Mouse (Mus musculus) cerebellum, adult 8-10 months (tissue): Measurements from ENCODE around the gene Fhl2.
A peak's percentile ranks its signal among the peaks of the same experiment; 100 is the strongest.
"Not testable (repeated sequence)": the region's sequence is repeated elsewhere in the genome, so short reads cannot be mapped to it uniquely, and the experiment has no call there.

Source experiments
- DNase-seq: peaks from one replicate; pipeline ENCODE4 v3.0.0; 2022

The Fhl2 gene

DNA sequence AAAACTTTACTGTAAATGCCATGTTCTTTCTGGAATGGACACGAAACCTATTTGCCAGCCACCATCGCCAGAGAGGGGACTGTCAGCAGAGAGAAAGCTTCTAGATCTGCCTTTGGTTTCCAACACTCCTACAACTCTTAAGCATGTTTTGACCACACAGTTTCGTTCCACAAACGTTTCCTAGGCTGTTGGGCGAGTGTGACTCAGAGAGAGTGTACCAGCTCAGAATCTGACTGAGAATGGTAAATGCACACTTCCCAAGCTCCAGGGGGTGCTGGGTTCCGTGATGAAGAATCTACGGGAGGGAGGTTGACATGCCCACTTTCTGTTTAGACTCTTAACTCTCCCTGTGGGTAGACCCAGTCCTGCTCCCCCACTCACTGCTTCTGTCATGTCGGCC, 5.7 kb downstream of the Fhl2 start:
- DNase-seq = no peak

DNA sequence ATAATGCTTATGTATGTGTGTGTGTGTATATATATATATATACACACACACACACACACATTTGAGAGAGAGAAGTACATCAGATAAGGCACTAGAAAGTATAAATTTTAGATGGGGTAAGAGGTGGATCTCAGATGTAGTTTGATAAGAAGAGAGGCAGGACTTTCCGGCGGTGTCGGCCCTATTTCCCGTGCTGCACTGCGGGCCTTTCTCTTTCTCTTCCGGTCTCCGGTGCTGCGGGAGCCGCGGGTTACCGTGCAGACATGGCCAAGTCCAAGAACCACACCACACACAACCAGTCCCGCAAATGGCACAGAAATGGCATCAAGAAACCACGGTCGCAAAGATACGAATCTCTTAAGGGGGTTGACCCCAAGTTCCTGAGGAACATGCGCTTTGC, 7.9 kb downstream of the Fhl2 start:
- not testable (repeated sequence) for DNase-seq

GRCm38 (mm10) chr1:43186334-43186733, 10.4 kb downstream of the Fhl2 start:
- DNase-seq = no peak

- no peak for DNase-seq
These were observed 15.9 kb downstream of the Fhl2 start for GRCm38 (mm10) chr1:43180912-43181311.

DNA sequence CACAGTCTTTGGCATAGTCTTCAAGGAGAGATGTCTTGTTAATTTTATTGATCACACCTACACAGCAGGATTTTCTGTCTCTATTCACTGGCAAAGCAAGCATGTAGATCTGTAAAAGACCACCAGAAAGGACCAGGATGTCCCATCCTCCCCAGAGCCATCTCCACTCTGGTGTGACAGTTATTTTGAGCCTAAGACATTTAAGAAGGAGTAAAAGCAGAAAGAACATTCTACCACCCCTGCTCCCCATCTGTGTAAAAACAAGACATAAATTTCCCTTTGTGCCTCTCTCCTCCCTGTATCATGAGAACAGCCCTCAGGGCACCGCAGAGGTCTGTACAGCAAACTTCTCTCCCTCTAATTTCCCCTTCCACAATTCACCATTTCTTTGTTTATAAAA, 18.0 kb downstream of the Fhl2 start:
- no peak for DNase-seq

DNA sequence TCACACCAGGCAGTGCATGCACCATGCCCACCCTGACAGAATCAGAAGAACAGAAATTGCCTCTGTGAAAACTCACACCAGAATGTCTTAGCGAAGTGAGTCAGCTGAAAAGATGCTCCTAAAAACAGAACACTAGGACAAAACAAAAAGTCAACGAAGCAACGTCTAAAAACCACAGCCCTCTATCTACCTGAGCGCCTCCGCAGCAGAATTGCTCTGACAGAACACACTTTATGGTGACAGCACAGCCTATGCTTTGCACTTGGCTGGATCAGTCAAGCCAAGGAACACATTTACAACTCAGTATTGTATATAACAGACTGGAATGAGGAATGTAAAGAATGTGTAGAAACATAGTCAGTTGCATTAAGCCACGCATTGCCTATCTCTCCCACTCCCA, 18.4 kb downstream of the Fhl2 start:
- DNase-seq = no peak

DNA sequence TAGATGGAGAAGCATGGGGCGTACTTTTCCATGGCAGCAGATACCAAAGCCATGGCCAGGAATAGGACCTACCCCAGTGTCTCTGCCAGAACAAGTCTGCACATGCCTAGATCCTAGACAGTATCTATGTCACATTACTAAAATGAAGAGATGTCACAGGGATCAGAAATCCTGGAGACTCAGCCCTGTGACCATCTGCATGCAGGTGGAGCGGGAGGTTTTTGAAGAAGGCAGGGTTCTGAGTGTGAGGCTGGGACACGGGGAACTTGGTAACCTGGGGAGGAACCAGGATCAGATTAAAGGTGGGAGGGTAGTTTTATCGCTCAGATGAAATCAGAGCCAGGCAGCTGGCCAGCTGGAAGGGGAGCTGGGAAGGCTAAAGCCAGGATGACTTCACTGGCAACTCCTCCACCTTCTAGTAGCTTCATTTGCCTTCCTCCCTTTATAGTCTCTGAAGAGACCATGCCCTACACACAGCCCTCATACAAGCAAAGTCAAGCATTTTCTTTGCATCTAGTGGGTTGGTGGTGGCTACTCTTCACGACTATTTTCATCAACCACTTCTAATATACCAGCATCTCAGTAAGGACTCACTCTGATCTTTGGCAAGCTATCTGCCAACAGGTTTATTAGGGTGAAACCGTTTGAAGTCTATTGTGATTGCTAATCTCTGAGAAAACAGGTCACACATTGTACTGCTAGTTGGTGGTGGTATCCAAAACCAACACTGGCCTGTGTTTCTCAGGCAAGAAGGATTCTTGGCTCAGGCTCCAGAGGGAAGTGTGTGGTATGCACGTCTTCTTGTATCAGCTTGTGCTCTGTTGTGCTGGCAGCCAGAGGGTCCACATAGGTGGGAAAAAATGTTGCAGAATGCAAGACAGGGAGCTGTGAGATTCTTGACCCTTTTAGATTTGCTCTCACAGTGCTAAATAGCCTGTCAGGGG, 23.2 kb downstream of the Fhl2 start:
- DNase-seq = no peak

- no peak for DNase-seq
These were observed 25.0 kb downstream of the Fhl2 start for GRCm38 (mm10) chr1:43171816-43172215.

- DNase-seq = no peak
These were observed 25.7 kb downstream of the Fhl2 start for GRCm38 (mm10) chr1:43171093-43171492.

DNA sequence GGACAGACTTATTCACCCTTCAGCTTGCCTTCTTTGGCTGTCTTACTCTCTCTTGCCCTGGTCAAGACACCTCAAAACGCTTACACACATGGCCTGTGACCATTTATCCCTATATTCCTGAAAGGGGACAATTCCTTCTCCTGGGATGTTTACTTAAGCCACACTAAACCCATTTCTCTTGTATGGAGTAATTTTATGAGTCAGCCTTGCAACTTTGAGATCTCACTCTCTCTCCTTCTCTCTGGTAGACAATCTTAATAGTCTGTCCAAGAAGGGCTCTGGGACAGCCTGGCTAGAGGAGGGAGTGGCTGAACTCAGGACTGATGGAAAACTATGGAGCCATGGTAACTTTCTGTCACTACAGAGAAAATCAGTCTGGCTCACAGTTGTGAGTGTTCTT, 27.1 kb downstream of the Fhl2 start:
- DNase-seq = no peak

- DNase-seq = no peak
These were observed 27.6 kb downstream of the Fhl2 start for GRCm38 (mm10) chr1:43169227-43169626.

DNA sequence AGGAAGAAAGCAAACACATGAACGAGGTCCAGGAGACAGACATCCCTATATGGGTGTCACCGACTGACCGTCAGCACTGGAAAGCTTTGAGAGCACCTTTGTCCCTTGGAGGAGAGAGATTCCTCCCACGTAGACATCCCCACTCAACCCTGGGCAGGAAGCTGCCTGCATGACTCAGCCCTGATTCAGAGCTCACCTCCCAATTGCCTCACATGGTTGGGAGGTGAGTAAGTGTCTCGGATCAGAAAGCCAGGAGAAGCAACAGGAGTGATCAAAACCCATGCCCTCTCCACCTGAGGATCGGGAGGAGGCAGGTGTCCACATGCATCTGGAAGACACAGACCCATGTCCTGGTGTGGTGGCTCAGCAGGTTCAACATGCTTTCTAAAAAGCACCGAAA, 28.2 kb downstream of the Fhl2 start:
- DNase-seq = no peak

DNA sequence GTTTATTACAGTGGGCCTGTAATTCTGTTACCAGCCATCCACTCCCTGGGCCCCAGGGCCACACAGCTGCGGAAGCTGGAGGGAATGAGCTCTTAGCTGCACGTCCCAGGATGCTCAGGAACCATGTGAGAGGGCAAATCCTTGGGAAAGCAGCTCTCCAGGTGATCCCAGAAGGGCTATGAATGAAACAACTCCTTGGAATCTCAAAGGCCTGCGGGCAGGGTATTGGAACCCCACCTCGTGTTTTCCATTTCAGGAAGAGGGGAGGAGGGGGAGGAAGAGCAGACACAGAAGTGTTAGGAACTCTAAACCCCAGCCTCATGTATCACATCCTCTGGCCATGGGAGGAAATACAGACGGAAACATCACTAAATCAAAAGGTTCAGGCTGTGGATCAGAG, 28.8 kb downstream of the Fhl2 start:
- DNase-seq = no peak

DNA sequence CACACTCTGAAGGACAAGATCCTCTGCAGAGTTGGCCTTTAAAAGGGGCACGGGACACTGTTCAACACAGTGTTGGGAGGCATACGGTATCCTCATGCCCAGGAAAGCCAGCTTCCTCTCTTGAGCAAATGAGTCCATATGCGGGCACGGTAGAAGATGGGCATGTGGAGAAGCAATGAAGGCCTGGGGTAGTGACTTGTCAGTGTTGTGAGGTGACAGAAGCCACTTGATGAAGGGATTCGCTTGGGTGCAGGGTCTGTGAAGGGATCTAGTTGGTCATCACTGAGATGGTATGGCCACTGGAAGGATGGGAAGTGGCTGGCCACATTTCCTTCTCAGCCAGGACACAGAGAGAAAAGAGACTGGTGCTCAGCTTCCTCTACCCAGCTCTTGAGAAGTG, 32.2 kb downstream of the Fhl2 start:
- DNase-seq = no peak

DNA sequence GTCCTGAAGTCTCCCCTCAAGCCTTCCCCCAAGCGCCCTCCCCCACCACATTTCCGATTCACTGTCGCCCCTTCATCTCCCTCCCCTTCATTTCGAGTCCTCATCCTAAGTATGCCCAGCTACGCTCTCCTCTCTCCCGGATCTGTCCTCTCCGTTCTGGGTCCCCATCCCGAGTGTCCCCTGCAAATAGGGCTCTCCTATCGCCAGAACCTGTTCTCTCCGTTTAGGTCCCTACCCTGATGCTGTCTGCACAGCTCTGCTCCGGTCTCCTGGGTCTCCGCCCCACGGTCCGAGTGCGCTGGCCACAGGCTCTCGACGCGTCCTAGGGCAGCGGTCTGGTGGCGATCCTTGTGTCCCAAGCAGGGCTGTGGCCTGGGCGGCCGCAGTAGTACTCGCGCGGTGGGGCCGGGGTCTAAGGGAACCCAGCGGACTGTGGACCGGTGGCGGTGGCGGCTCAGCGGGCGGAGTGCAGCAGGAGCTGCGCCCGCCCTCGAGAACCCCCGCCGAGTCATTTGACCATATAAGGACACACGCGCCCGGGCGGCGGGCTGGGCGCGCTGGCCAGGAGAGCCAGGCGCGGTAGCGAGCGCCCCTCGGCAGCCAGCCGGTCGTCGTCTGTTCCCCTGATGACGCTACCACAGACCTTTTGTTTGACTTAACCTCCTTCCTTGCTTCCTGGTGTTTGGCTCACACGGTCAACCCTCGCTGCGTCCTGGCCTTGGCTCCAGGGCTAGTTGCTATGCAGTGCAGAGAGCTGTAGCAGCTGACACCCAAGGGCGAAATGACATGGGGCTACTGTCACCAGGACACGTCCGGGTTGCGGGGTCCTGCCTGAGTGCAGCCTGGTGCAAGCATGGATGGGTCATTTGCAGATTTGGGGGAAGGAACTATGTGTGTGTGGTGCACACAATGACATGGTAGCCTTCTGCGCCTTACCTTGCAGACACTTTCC, 33.0 kb downstream of the Fhl2 start:
- peak; percentile 6 for DNase-seq

DNA sequence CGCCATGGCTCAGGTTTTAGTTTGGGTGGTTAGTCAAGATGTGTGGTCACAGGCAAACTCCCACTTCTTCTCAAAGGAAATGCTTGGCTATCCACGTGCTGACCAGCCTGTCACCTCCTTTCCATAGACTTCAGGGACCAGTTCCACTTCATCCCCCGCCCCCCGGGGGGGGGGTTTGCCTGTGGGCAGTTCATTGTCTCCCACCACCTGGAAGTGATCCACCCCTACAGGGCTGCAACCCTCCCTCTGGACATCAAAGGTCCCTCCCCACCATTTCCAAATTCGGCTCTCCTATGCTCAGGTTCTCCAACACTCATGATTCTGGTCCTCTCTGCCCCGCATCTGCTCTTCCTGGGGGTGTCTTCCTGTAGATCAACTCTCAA, 33.7 kb downstream of the Fhl2 start:
- no peak for DNase-seq

GRCm38 (mm10) chr1:43162394-43162793, 34.4 kb downstream of the Fhl2 start:
- DNase-seq = no peak

GRCm38 (mm10) chr1:43159429-43159828, 37.4 kb downstream of the Fhl2 start:
- no peak for DNase-seq

GRCm38 (mm10) chr1:43157907-43158306, 38.9 kb downstream of the Fhl2 start:
- no peak for DNase-seq

DNA sequence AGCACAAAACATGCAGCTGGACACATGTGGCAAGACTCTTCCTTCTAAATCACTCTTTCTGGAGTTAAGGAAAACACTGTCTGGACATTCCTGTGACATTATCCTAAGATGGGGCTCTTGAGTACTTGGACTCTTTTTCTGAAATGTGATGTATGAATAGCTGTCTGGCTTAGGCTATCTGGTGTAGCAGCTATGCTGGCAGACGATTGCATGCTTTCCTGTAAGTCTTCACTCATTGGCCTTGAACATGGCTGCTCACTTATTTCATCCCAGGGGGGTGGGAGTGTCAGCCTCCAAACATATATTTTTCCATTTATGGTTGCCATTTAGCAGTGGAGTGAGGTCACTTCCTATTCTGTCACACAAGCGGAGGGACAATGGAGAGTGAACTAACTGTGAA, 42.3 kb downstream of the Fhl2 start:
- DNase-seq = no peak

GRCm38 (mm10) chr1:43153538-43153937, 43.2 kb downstream of the Fhl2 start:
- DNase-seq = no peak

DNA sequence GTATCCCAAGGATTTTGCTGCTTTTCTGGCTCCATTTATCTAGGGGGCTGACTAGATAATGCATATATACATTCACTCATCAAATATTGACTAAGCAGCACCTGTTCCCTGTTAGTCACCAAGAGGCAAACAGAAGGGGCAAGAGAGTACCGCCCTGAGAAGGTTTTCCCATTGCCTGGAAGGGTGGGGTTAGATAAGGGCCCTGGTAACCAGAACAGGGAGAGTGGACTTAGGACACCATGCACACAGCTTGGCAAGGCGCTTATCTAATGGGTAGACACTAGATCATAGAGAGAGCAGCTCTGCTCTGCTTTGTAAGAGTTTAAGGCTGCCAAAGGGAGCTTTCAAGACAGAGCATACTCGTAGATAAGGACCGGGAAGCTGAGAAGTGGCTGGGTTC, 44.2 kb downstream of the Fhl2 start:
- no peak for DNase-seq

DNA sequence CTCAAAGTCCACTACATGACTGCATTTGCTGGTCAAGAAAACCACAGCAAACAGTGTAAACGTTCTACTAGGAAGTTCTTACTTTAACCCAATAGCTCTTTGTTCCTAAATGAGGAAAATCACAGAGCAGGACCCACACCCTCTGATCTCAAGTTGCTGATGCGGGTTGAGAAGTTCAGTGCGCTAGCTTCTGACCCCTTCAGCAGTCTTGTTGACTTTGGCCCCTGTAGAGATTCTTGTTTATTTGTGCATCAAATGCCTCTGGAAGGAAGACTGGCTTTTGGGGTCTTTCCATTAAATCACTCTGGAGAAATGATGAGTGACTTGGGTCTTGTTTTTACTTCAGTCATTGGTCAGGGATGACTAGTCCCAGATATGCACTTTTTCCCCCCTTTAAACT, 46.6 kb downstream of the Fhl2 start:
- DNase-seq = no peak

DNA sequence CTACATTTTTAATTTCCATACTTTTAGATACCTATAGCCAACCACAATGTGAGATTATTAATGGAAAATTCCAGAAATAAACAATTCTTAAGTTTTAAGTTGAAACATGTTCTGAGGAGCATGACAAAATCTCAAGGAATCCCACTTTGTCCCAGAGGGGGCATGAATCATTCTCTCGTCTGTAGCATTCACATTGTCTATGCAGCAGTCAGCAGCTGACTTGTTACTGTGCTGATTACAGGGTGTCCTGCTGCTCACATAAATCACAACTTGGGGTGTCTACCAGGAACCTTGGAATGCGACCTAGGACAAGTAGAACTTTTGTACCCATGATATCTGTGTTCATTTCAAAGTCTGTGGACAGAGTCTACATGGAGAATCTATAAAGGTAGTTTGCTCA, 49.3 kb downstream of the Fhl2 start:
- DNase-seq = no peak
